Mouse (Mus musculus): ENCODE results near the gene Lrp1. TPM values are rescaled to one million over a fixed set of nuclear protein-coding genes. Genes with fewer than 3 reads are reported as not detected.
A peak's percentile ranks its signal among the peaks of the same experiment; 100 is the strongest.

The Lrp1 gene
- total RNA-seq, 4 experiments from 2014 or later = 25.5 to 45.5 (median 36.3) TPM

DNA sequence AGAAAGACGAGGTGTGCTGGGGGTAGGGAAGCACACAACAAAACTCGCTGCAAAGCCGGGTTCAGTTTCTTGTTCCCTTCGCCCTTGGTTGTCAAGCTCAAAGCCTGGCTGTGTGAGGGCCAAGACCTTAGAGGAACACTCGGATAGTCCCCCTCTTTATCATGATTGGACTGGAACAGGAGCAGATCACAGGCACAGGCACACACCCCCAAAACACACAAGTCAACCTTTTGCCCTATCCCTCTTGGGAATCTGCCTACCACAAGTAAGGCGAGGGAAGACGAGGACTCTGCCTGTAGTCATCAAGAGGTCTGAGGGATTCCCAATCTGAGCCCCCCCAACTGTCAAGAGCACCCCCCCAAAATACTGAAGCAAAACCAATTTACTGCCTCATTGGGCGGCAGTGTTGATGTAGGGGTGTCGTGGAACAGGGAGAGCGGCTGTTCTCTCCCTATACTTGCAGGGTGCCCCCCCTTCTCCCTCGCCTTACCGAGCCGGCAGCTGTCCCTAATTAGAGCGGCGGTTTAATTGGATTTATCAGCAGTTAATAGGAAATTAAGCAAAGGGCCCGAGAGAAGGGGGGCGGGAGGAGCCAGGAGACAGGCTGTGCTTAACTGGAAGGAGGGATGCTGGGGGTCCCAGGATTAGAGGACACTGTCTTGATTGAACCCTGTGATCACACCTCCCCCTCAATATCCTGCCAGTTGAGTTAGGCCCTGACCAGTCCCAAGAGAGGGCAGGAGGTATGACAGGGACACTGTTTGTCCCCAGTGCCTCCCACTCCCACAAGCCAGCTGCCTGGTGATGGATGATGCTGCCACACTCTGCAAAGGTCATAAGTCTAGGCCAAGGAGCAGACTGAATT is 110.9 kb downstream of the Lrp1 start:
- no peak for DNase-seq (ENCODE audit: low spot score in 2 of 2)

- DNase-seq (ENCODE audit: low spot score in 2 of 2) = peak; percentile 64 to 71
These were observed 111.7 kb downstream of the Lrp1 start for GRCm38 (mm10) chr10:127509051-127509836.

GRCm38 (mm10) chr10:127508239-127508638 is 112.7 kb downstream of the Lrp1 start:
- DNase-seq (ENCODE audit: low spot score in 2 of 2) = peak; percentile 49 to 54

GRCm38 (mm10) chr10:127500894-127501893 is 119.8 kb downstream of the Lrp1 start, which contains the start of gene Stac3:
TSS of gene Stac3 (plus strand) at chr10:127501686.
- DNase-seq (ENCODE audit: low spot score in 2 of 2) = peak in 1 of 2 experiments; percentile 61

- no peak for DNase-seq (ENCODE audit: low spot score in 2 of 2)
These were observed 120.9 kb downstream of the Lrp1 start for GRCm38 (mm10) chr10:127500042-127500441.

DNA sequence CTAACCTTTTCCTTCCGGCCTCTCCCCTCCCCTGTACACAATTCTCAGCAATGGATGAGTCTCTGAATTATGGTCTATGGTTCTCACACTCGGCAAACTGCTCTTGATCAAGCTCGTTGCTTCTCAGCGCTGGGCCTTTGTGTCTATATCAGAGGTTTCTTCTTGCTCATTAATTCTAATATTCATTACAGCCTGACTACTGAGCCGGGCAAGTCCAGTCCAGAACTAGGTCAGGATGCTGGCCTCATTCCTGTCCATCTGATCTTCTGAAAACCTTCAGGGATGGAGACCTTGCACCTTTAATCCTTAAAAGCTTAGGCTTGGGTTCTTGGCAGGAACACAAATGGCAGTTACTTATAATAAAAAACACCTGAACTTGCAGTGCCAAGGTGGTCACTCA is 121.4 kb downstream of the Lrp1 start:
- DNase-seq (ENCODE audit: low spot score in 2 of 2) = no peak

GRCm38 (mm10) chr10:127496156-127496555 is 124.8 kb downstream of the Lrp1 start:
- no peak for DNase-seq (ENCODE audit: low spot score in 2 of 2)

- DNase-seq (ENCODE audit: low spot score in 2 of 2) = no peak
These were observed 128.8 kb downstream of the Lrp1 start for GRCm38 (mm10) chr10:127492118-127492517.

DNA sequence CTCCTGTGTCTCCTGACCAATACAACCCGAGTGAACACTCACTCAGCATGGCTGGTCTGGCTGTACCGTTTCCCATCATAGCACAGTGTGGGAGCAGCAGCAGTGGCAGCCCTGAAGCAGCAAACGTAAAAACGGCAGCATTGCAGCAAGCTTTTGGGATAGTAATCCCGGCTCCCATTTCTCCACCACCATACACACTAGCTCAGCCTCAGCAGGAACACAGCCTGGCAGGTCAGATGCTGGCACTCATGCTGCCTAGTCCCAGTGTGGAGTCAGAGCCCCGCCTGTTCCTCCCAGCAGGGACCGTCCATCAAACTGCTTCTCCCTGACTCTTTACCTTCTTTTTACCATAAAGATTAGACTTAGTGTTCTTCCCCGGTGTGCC is 129.8 kb downstream of the Lrp1 start:
- DNase-seq (ENCODE audit: low spot score in 2 of 2) = no peak

- no peak for DNase-seq (ENCODE audit: low spot score in 2 of 2)
These were observed 130.5 kb downstream of the Lrp1 start for GRCm38 (mm10) chr10:127490160-127491127.

DNA sequence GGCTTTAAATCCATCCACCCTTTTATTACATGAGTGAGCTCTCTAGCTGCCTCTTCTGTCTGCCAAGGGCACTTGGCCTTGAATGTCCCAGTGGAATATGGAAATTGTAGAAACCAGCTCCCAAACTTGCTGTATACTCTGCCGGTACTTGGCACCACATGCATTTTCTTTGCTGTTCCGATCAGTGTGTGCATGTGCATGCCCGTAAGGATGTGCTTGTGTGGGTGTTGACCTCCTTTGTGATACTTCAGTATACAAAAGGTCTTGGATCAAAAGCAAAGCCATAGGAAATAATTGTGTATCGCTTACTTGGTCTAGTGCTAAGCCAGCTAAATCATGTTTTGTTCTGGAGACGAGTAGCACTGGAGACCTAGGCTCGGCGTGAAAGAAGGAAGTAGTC is 132.1 kb downstream of the Lrp1 start:
- DNase-seq (ENCODE audit: low spot score in 2 of 2) = no peak

Other genes starting within 250 kb of the Lrp1 start
- 100 to 1,000 TPM; 130 to 135 (median 131) TPM for gene R3hdm2, start 240.8 kb downstream of the Lrp1 start, total RNA-seq (2022)
- 100 to 1,000 TPM; 386 to 447 (median 408) TPM for gene Stac3, start 119.5 kb downstream of the Lrp1 start, total RNA-seq (2022)
- 10 to 100 TPM in 1 of 4 experiments, 1 to 10 TPM in 3; 4.6 to 11.1 (median 7.6) TPM for gene Ndufa4l2, start 106.2 kb downstream of the Lrp1 start, total RNA-seq (2022)
- gene Shmt2, start 98.7 kb downstream of the Lrp1 start, total RNA-seq (2022) = 10 to 100 TPM; 20.3 to 23.0 (median 22.8) TPM
- under 1 TPM in 2 of 4 experiments, not detected in 2; 0.16 to 0.27 TPM for gene Nxph4, start 86.6 kb downstream of the Lrp1 start, total RNA-seq (2022)
- 10 to 100 TPM; 14.1 to 15.3 (median 14.2) TPM for gene Stat6, start 21.8 kb upstream of the Lrp1 start, total RNA-seq (2022)
- 1 to 10 TPM; 2.0 to 2.6 (median 2.3) TPM for gene Nemp1, start 45.8 kb upstream of the Lrp1 start, total RNA-seq (2022)
- gene Nab2, start 47.4 kb upstream of the Lrp1 start, total RNA-seq (2022) = 1 to 10 TPM; 2.1 to 3.6 (median 2.8) TPM
- gene Myo1a, start 84.0 kb upstream of the Lrp1 start, total RNA-seq (2022) = not detected
- gene Tac2, start 103.3 kb upstream of the Lrp1 start, total RNA-seq (2022) = not detected
- gene Zbtb39, start 118.4 kb upstream of the Lrp1 start, total RNA-seq (2022) = 1 to 10 TPM; 6.0 to 8.1 (median 6.4) TPM
- gene Gpr182, start 130.6 kb upstream of the Lrp1 start, total RNA-seq (2022) = under 1 TPM; 0.34 to 0.48 (median 0.42) TPM
- under 1 TPM in 1 of 4 experiments, not detected in 3; 0.11 TPM for gene Rdh1, start 138.6 kb upstream of the Lrp1 start, total RNA-seq (2022)
- under 1 TPM in 2 of 4 experiments, not detected in 2; 0.48 to 0.75 TPM for gene Rdh16f1, start 138.6 kb upstream of the Lrp1 start, total RNA-seq (2022)
- gene Rdh9, start 155.2 kb upstream of the Lrp1 start, total RNA-seq (2022) = under 1 TPM in 3 of 4 experiments, not detected in 1; 0.12 to 0.58 (median 0.56) TPM
- gene Rdh16, start 180.0 kb upstream of the Lrp1 start, total RNA-seq (2022) = under 1 TPM in 1 of 4 experiments, not detected in 3; 0.11 TPM
- gene Rdh19, start 228.8 kb upstream of the Lrp1 start, total RNA-seq (2022) = not detected
- gene Rdh16f2, start 245.3 kb upstream of the Lrp1 start, total RNA-seq (2022) = not detected

Measured in gastrocnemius, adult 8-10 months (tissue).